Mouse (Mus musculus): ENCODE data around the gene Faah. TPM values are rescaled to one million over a fixed set of nuclear protein-coding genes. Genes with fewer than 3 reads are reported as not detected.

Faah gene
- total and polyA plus RNA-seq, 3 experiments: 3.4 to 15.1 (median 13.3) TPM

DNA sequence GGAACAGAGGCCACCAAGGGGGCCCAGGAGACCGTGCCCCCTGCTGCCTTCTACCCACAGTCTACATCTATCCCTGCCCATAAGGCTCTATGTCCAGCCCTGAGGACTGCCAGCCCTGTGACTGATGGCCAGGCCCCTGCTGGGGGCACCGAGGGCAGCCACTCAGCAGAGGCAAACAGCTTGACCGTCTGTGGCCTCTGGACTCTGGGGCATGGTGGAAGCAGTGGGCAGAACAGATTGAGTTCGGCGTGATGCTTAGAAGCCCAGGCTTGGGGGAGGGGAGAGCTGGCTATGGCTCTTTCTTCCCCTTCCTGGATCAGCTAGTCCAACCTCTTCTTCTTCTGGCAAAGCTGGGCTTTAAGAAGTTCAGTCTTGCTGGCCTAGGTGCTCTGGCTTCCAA, 64.2 kb downstream of the Faah start:
- dilution Hi-C loops (cut with MboI; ENCODE audit: extremely low pct_ligation_motif_present, extremely low pct_unique_long_range_greater_than_20kb, low sequenced_read_pairs): no loop called here
- DNase-seq (ENCODE audit: extremely low read depth): no peak

DNA sequence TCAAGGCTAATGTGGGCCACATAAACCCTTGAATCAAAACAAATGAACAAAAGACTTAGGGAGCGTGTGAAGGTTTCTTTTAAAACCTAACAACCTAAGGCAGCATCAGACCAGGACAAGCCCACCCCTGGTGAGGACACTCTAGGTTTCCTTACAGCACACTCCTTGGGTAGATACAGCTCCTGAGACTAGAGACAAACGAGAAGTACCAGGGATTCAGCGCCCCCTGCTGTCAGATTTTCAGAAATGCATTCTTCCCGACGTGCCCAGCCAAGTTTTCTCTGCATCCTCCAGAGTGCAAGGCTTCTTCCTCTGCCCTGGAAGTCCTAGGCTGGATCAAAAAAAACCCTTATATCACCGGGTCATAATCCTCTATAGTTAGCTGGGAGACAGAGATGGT, 65.0 kb downstream of the Faah start:
- Histone ChIP-seq H3K9me3 (replicated peaks; ENCODE audit: low read length) (no peaks in the 10 kb centered on the region), H3K9ac (ENCODE audit: insufficient read depth, low read depth) (no peak overlapping the region), H3K36me3 (replicated peaks in 1 of 2; ENCODE audit: control insufficient read depth in 1 of 2, insufficient read depth in 1 of 2, low read length in 1 of 2) (no peaks in the 10 kb centered on the region), H3K4me1 (ENCODE audit: control insufficient read depth in 1 of 2, insufficient read depth in 2 of 2) (no peaks in the 10 kb centered on the region; a peak in 1 of 4 replicates), H3K27ac (ENCODE audit: insufficient read depth, low read depth) (no peak overlapping the region), H3K79me2 (replicated peaks; ENCODE audit: control insufficient read depth, extremely low read depth, insufficient read depth, poor library complexity, severe bottlenecking) (no peaks in the 10 kb centered on the region), H3K27me3 (replicated peaks) (peaks cover 84% of the 10 kb centered on the region), H3K4me3 (replicated peaks in 1 of 3; ENCODE audit: low read depth in 2 of 3, low read length in 2 of 3, poor library complexity in 1 of 3) (no peak overlapping the region), H3K4me2 (ENCODE audit: insufficient read depth, low read depth, poor library complexity, severe bottlenecking) (no peak overlapping the region)
- no peak for TF ChIP-seq EP300 (IDR thresholded peaks at IDR 0.05; ENCODE audit: low read length)
- peak; percentile 77 for TF ChIP-seq RAD21 (IDR thresholded peaks at IDR 0.05; ENCODE audit: low read depth, low read length)
- TF ChIP-seq POLR2A (IDR thresholded peaks at IDR 0.05; ENCODE audit: low read depth, low read length): no peak
- TF ChIP-seq CTCF (conservative IDR thresholded peaks at IDR 0.05 in 1 of 2, IDR thresholded peaks at IDR 0.05 in 1 of 2; ENCODE audit: low read depth in 2 of 2, low read length in 2 of 2): peak; percentile 74 to 84
- peak; percentile 84 for TF ChIP-seq SMC3 (IDR thresholded peaks at IDR 0.05; ENCODE audit: low read depth, low read length)
- peak; percentile 41; the same call in 1 of the 2 replicates for TF ChIP-seq ZC3H11A (IDR thresholded peaks at IDR 0.05; ENCODE audit: low read depth, low read length)
- TF ChIP-seq TCF12 (IDR thresholded peaks at IDR 0.05; ENCODE audit: low read depth, low read length): no peak
- no peak for TF ChIP-seq UBTF (IDR thresholded peaks at IDR 0.05; ENCODE audit: low read depth, low read length)
- 0 out of 2 replicates have a peak, but pooled peaks have one; percentile 12 for TF ChIP-seq IRF4 (IDR thresholded peaks at IDR 0.05; ENCODE audit: low read depth, low read length)
- no peak for TF ChIP-seq GABPA (IDR thresholded peaks at IDR 0.05; ENCODE audit: insufficient replicate concordance, low read depth, low read length)
- peak; percentile 33; the same call in 1 of the 2 replicates for TF ChIP-seq ZNF384 (IDR thresholded peaks at IDR 0.05; ENCODE audit: low read depth, low read length)
- no peak for TF ChIP-seq NELFE (IDR thresholded peaks at IDR 0.05; ENCODE audit: low read depth, low read length)
- TF ChIP-seq POLR2AphosphoS2 (IDR thresholded peaks at IDR 0.05; ENCODE audit: low read depth, low read length): no peak
- no peak for TF ChIP-seq ELF1 (IDR thresholded peaks at IDR 0.05; ENCODE audit: low read depth, low read length)
- TF ChIP-seq KAT2A (IDR thresholded peaks at IDR 0.05; ENCODE audit: insufficient replicate concordance, low read length): no peak
- TF ChIP-seq JUND (conservative IDR thresholded peaks at IDR 0.05; ENCODE audit: low read depth, low read length): no peak
- in situ Hi-C loops (cut with MboI; ENCODE audit: low pct_ligation_motif_present, low pct_unique_long_range_greater_than_20kb, low sequenced_read_pairs): loop anchor here (10.0 kb wide), 2 partner anchors 48 to 218 kb away; partner anchors contain the start of gene Efcab14
- dilution Hi-C loops (cut with MboI; ENCODE audit: extremely low pct_ligation_motif_present, extremely low pct_unique_long_range_greater_than_20kb, low sequenced_read_pairs): no loop called here
- DNase-seq (ENCODE audit: extremely low read depth): peak; percentile 59

More for the DNA sequence above, 64.2 kb downstream of the Faah start:
- no peak overlapping the region for H3K27ac ChIP-seq (ENCODE audit: insufficient read depth, low read depth)
- H3K4me3 ChIP-seq (replicated peaks in 1 of 3; ENCODE audit: low read depth in 2 of 3, low read length in 2 of 3, poor library complexity in 1 of 3): no peak overlapping the region
- H3K9ac ChIP-seq (ENCODE audit: insufficient read depth, low read depth): no peak overlapping the region
- in situ Hi-C loops (cut with MboI; ENCODE audit: low pct_ligation_motif_present, low pct_unique_long_range_greater_than_20kb, low sequenced_read_pairs): loop anchor here (10.0 kb wide), 2 partner anchors 49 to 219 kb away; partner anchors contain the start of gene Efcab14
- peaks cover 84% of the 10 kb centered on the region for H3K27me3 ChIP-seq (replicated peaks)
- no peaks in the 10 kb centered on the region for H3K4me1 ChIP-seq (ENCODE audit: control insufficient read depth in 1 of 2, insufficient read depth in 2 of 2)
- no peak for TF ChIP-seq ETS1 (conservative IDR thresholded peaks at IDR 0.05; ENCODE audit: low read depth, low read length)
- TF ChIP-seq EP300 (IDR thresholded peaks at IDR 0.05; ENCODE audit: low read length): no peak
- TF ChIP-seq ZMIZ1 (IDR thresholded peaks at IDR 0.05; ENCODE audit: low read depth, low read length): no peak
- TF ChIP-seq MYC (IDR thresholded peaks at IDR 0.05; ENCODE audit: low read depth, low read length): no peak
- TF ChIP-seq ZNF384 (IDR thresholded peaks at IDR 0.05; ENCODE audit: low read depth, low read length): no peak
- H3K9me3 ChIP-seq (replicated peaks; ENCODE audit: low read length): no peaks in the 10 kb centered on the region
- no peaks in the 10 kb centered on the region for H3K79me2 ChIP-seq (replicated peaks; ENCODE audit: control insufficient read depth, extremely low read depth, insufficient read depth, poor library complexity, severe bottlenecking)
- no peaks in the 10 kb centered on the region for H3K36me3 ChIP-seq (replicated peaks in 1 of 2; ENCODE audit: control insufficient read depth in 1 of 2, insufficient read depth in 1 of 2, low read length in 1 of 2)
- no peak overlapping the region for H3K4me2 ChIP-seq (ENCODE audit: insufficient read depth, low read depth, poor library complexity, severe bottlenecking)
